Mouse (Mus musculus): Measurements from ENCODE around the gene Psma5. TPM values are rescaled to one million over a fixed set of nuclear protein-coding genes. Genes with fewer than 3 reads are reported as not detected.
"Not testable (repeated sequence)": the region's sequence is repeated elsewhere in the genome, so short reads cannot be mapped to it uniquely, and the experiment has no call there.

The Psma5 gene
- polyA plus RNA-seq, 1 experiment from 2014 or later, result 294 TPM

DNA sequence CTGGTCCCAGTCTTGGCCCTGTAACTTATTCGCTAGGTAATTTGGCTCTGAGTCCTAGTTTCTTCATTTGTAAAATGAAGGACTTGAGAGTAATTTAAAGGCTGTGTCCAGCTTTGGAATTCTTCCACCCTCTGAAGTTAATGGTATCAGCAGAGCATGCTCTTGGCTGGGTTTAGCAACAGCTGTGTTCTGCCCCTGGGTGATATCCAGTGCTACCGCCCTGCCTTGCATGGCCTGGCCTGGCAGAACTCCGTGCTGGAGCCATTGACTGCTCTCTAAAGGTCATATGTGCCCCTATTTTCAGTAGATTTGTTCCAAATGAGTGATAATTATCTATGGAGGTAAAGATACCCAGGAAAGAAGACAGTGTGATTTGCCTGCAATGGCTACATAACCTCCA, 36.1 kb upstream of the Psma5 start:
- no peak for ATAC-seq (ENCODE audit: insufficient number of reproducible peaks, insufficient read depth, low FRiP score, low read depth)

DNA sequence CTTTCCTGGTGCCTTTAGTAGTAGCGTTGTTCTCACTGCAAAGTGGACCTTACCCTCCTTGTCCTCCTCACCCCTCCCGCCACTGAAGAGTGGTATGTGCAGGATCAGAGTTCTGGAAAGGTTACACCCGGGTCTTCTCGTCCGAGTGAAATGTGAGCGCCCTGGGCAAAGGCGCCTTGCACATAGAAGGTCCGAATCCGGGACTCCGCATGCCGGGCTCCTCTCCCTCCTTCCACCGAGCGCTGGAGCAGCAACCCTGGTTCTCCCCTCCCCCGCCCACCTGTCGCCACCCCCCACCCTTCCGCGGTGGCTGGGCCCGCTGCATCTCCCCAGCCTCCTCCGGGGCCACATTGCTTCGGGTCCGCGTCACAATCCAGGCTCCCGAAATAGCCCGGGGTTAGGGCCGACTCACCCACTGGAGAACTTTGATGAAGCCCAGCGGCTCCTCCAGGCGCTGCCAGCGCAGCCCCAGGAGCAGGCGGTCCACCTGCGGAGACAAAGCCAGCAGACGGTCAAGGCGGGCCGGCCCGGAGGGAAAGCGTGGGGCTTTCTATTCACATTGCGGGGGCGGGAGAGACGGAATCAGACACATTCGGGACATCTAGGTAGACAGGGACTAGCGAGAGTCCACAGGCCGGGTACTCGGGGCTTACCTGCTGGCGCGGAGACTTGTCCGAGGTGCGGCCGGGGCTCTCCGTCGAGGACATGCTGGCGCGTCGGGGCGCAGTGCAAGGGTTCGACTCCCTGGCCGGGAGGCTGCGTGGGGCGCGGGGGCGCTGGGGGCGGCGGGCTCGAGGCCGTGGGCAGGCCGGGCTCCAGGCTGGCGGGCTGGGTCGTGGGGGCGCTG, 30.8 kb upstream of the Psma5 start:
- Histone ChIP-seq H3K4me3 (ENCODE audit: low read depth, low read length) (peak overlapping the region; percentile 42), H3K9ac (replicated peaks; ENCODE audit: low read depth, low read length) (peak overlapping the region; percentile 11; the same call in 1 of the 2 replicates), H3K4me1 (ENCODE audit: control insufficient read depth, insufficient read depth, low read length) (peaks cover 7% of the 10 kb centered on the region; the same call in 1 of the 2 replicates), H3K27me3 (ENCODE audit: control insufficient read depth, insufficient read depth, low read length) (peaks cover 10% of the 10 kb centered on the region), H3K9me3 (ENCODE audit: control insufficient read depth, low read depth, low read length) (no peaks in the 10 kb centered on the region), H3K4me2 (replicated peaks; ENCODE audit: low read depth, low read length) (peak overlapping the region; percentile 60), H3K27ac (ENCODE audit: low read length) (no peak overlapping the region), H3K36me3 (ENCODE audit: control insufficient read depth, insufficient read depth, low read length) (no peaks in the 10 kb centered on the region)
- no peak; the same call in 1 of the 2 replicates for ATAC-seq (ENCODE audit: insufficient number of reproducible peaks, insufficient read depth, low FRiP score, low read depth)
- 3% methylated on average over 61 of the region's 67 CpGs for WGBS

More for the DNA sequence above, 36.1 kb upstream of the Psma5 start:
- Histone ChIP-seq H3K4me3 (ENCODE audit: low read depth, low read length) (no peak overlapping the region), H3K36me3 (ENCODE audit: control insufficient read depth, insufficient read depth, low read length) (no peaks in the 10 kb centered on the region), H3K4me2 (replicated peaks; ENCODE audit: low read depth, low read length) (no peak overlapping the region), H3K9me3 (ENCODE audit: control insufficient read depth, low read depth, low read length) (no peaks in the 10 kb centered on the region), H3K4me1 (ENCODE audit: control insufficient read depth, insufficient read depth, low read length) (no peaks in the 10 kb centered on the region), H3K27me3 (ENCODE audit: control insufficient read depth, insufficient read depth, low read length) (peaks cover 6% of the 10 kb centered on the region), H3K27ac (ENCODE audit: low read length) (no peak overlapping the region), H3K9ac (replicated peaks; ENCODE audit: low read depth, low read length) (no peak overlapping the region)
- WGBS, result 76% methylated on average over 3 of the region's 3 CpGs

DNA sequence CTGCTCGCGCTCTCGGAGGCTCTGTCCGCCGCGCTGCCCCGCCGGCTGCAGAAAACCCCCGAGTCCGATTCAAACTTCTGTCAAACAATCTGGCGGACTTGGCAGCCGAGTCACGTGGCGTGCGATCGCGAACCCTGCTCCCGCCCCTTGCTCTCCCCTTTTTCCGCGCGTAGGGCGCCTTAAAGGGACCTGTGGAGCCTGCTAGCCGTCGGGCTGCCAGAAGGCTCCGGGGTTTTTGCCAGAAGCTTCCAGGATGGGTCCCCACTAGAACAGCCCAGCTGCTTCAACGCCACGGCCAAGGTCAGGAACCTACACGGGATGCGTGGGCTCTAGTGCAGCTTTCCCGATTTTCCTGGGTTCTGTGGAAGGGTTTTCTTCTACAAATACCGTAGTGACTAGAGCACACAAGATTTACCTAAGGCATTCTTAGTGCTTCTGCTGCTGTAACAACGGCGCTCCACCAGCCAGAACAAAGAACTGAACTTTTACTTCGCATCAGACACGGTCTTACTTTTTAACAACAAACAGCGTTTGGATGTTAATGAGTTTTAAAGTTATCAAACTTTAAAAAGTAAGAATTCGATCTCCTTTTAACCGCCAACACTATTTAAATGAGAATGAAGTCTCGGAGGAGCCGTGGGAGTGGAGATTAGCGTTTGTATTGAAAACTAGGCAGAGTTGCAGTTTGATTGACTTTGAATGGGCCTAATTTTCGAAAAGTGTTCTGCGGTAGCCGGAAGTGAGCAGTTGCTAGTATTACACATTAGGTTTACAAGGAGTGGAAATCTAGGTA, 30.0 kb upstream of the Psma5 start, which contains the start of gene Sypl2:
Sypl2 (minus strand) TSS at position 91 of the 793 bp plus-strand sequence.
- H3K4me3 ChIP-seq (ENCODE audit: low read depth, low read length), result peak within 1 kb of the TSS; percentile 42
- H3K27ac ChIP-seq (ENCODE audit: low read length), result no peak within 1 kb of the TSS
- no peaks in the 10 kb centered on the region for H3K36me3 ChIP-seq (ENCODE audit: control insufficient read depth, insufficient read depth, low read length)
- H3K4me1 ChIP-seq (ENCODE audit: control insufficient read depth, insufficient read depth, low read length), result peaks cover 7% of the 10 kb centered on the region; the same call in 1 of the 2 replicates
- 5% methylated on average over 44 of the region's 44 CpGs for WGBS
- no peak for ATAC-seq (ENCODE audit: insufficient number of reproducible peaks, insufficient read depth, low FRiP score, low read depth)
- peaks cover 10% of the 10 kb centered on the region for H3K27me3 ChIP-seq (ENCODE audit: control insufficient read depth, insufficient read depth, low read length)
- no peaks in the 10 kb centered on the region for H3K9me3 ChIP-seq (ENCODE audit: control insufficient read depth, low read depth, low read length)
- peak within 1 kb of the TSS; percentile 60 for H3K4me2 ChIP-seq (replicated peaks; ENCODE audit: low read depth, low read length)
- peak within 1 kb of the TSS; percentile 11; the same call in 1 of the 2 replicates for H3K9ac ChIP-seq (replicated peaks; ENCODE audit: low read depth, low read length)

DNA sequence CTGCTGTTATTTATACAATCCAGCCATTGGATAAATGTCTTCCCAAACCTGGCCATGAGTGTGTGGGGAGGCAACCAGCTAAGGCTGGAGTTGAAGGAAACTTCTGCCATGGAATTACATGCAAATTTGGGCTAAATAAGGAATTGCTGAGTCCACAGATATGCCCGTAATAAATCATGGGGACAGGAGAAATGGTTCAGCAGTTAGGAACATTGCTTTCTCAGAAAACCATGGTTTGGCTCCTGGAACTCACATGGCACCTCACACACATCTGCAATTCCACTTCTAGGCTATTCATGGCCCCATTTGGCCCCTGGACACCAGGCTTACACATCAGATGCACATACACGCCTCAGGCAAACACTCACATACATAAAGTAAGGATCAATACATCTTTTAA, 29.2 kb upstream of the Psma5 start:
- H3K9ac ChIP-seq (replicated peaks; ENCODE audit: low read depth, low read length), result no peak overlapping the region
- H3K36me3 ChIP-seq (ENCODE audit: control insufficient read depth, insufficient read depth, low read length), result no peaks in the 10 kb centered on the region
- H3K4me3 ChIP-seq (ENCODE audit: low read depth, low read length), result no peak overlapping the region
- H3K27ac ChIP-seq (ENCODE audit: low read length), result no peak overlapping the region
- WGBS, result 82% methylated on average over 2 of the region's 2 CpGs
- ATAC-seq (ENCODE audit: insufficient number of reproducible peaks, insufficient read depth, low FRiP score, low read depth), result no peak
- peaks cover 7% of the 10 kb centered on the region; the same call in 1 of the 2 replicates for H3K4me1 ChIP-seq (ENCODE audit: control insufficient read depth, insufficient read depth, low read length)
- H3K4me2 ChIP-seq (replicated peaks; ENCODE audit: low read depth, low read length), result no peak overlapping the region
- peaks cover 10% of the 10 kb centered on the region for H3K27me3 ChIP-seq (ENCODE audit: control insufficient read depth, insufficient read depth, low read length)
- H3K9me3 ChIP-seq (ENCODE audit: control insufficient read depth, low read depth, low read length), result no peaks in the 10 kb centered on the region

DNA sequence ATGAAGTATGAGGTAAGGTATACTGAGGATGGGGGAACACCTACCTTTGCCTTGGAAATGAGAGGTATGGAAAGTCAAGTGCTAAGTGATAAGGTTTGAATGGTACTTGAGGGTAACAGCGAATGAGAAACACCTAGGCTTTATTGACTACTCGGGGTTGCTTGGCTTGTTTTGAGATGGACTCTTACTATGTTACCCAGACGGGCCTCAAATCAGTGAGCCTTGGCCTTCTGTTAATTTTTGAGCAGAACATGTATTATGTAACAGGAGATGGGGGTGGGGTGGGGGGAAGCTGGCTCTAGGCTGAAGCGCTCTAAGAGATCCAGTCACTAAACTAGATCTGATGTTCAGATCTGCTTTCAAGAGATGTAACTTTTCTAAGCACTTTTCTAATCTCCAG, 25.1 kb upstream of the Psma5 start:
- 76% methylated on average over 4 of the region's 4 CpGs for WGBS
- H3K9ac ChIP-seq (replicated peaks; ENCODE audit: low read depth, low read length), result no peak overlapping the region

DNA sequence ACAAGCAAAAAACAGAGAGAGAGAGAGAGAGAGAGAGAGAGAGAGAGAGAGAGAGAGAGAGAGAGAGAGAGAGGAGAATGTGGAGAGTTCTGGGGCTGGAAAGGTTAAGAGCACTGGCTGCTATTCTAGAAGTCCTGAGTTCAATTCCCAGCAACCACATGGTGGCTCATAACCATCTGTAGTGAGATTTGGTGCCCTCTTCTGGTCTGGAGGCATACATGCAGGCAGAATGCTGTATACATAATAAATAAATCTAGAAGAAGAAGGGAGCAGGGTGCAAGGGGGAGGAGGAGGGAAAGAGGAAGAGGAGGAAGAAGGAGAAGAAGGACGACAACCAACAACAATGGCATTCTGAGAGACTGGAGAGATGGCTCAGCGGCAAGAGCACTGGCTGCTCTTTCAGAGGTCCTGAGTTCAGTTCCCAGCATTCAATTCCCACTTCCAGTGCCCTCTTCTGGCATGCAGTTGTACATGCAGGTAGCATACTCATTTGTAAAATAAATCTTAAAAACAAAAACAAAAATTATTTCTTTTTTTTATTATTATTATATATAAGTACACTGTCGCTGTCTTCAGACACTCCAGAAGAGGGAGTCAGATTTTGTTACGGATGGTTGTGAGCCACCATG, 19.1 kb upstream of the Psma5 start:
- not testable (repeated sequence) for H3K9me3 ChIP-seq (ENCODE audit: control insufficient read depth, low read depth, low read length); H3K36me3 ChIP-seq (ENCODE audit: control insufficient read depth, insufficient read depth, low read length); H3K4me1 ChIP-seq (ENCODE audit: control insufficient read depth, insufficient read depth, low read length); H3K9ac ChIP-seq (replicated peaks; ENCODE audit: low read depth, low read length); H3K4me2 ChIP-seq (replicated peaks; ENCODE audit: low read depth, low read length); H3K4me3 ChIP-seq (ENCODE audit: low read depth, low read length); ATAC-seq (ENCODE audit: insufficient number of reproducible peaks, insufficient read depth, low FRiP score, low read depth); H3K27ac ChIP-seq (ENCODE audit: low read length); H3K27me3 ChIP-seq (ENCODE audit: control insufficient read depth, insufficient read depth, low read length)
- 84% methylated on average over 4 of the region's 4 CpGs for WGBS

More for the DNA sequence above, 25.1 kb upstream of the Psma5 start:
- Histone ChIP-seq H3K9me3 (ENCODE audit: control insufficient read depth, low read depth, low read length) (no peaks in the 10 kb centered on the region), H3K36me3 (ENCODE audit: control insufficient read depth, insufficient read depth, low read length) (no peaks in the 10 kb centered on the region), H3K27ac (ENCODE audit: low read length) (no peak overlapping the region), H3K4me3 (ENCODE audit: low read depth, low read length) (no peak overlapping the region), H3K27me3 (ENCODE audit: control insufficient read depth, insufficient read depth, low read length) (no peaks in the 10 kb centered on the region; the same call in 1 of the 2 replicates), H3K4me1 (ENCODE audit: control insufficient read depth, insufficient read depth, low read length) (peaks cover under 1% of the 10 kb centered on the region; the same call in 1 of the 2 replicates), H3K4me2 (replicated peaks; ENCODE audit: low read depth, low read length) (no peak overlapping the region)
- ATAC-seq (ENCODE audit: insufficient number of reproducible peaks, insufficient read depth, low FRiP score, low read depth), result no peak

DNA sequence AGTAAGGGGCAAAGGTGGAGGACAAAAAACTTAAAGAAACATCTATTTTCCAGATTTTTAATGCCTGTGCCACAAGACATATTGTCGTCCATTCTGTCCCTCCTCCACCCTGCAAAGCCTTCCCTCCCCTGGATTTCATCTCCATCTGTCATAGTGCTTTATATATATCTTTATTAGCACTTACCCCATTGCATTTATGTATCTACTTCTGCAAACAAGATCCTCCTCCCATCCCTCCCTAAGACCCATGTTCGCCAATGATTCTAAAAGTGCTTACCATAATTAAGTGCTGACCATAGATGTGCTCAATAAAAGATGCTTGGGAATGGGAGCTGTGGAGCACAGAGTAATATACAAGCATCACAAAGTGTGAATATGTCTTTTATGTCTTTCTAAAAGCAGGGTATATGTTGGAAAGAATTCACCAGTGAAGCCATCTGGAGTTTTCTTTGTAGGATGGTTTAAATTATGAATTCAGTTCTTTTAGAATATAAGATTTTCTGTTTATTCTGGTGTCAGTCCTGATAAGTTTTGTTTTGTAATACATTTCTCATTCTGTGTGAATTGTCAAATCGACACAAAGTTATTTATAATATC, 15.4 kb upstream of the Psma5 start:
- H3K36me3 ChIP-seq (ENCODE audit: control insufficient read depth, insufficient read depth, low read length), result no peaks in the 10 kb centered on the region
- ATAC-seq (ENCODE audit: insufficient number of reproducible peaks, insufficient read depth, low FRiP score, low read depth), result no peak
- no peaks in the 10 kb centered on the region for H3K27me3 ChIP-seq (ENCODE audit: control insufficient read depth, insufficient read depth, low read length)
- no peak overlapping the region for H3K4me3 ChIP-seq (ENCODE audit: low read depth, low read length)
- no peak overlapping the region for H3K4me2 ChIP-seq (replicated peaks; ENCODE audit: low read depth, low read length)
- no peaks in the 10 kb centered on the region for H3K4me1 ChIP-seq (ENCODE audit: control insufficient read depth, insufficient read depth, low read length)
- no peaks in the 10 kb centered on the region for H3K9me3 ChIP-seq (ENCODE audit: control insufficient read depth, low read depth, low read length)
- H3K9ac ChIP-seq (replicated peaks; ENCODE audit: low read depth, low read length), result no peak overlapping the region
- H3K27ac ChIP-seq (ENCODE audit: low read length), result no peak overlapping the region
- 87% methylated on average over 3 of the region's 3 CpGs for WGBS

DNA sequence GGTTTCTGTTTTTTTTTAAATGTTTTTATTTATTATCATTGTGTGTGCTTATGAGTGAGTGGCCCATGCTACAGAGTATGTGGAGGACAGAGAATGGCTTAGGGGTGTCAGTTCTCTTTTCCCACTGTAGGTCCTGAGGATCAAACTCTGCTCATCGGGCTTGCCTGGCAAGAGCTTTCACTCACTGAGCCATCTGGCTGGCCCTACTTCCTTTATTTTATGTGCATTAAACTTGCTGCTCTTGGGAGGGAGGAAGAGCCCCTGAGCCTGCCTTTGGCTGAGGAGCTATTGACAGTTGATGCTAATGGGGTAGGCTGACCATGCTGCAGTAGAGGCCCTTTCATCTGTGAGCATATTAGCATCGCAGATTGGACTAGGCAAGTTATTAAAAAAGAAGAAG, 9.9 kb upstream of the Psma5 start:
- no peaks in the 10 kb centered on the region for H3K4me1 ChIP-seq (ENCODE audit: control insufficient read depth, insufficient read depth, low read length)
- no peak overlapping the region for H3K27ac ChIP-seq (ENCODE audit: low read length)
- no peaks in the 10 kb centered on the region for H3K36me3 ChIP-seq (ENCODE audit: control insufficient read depth, insufficient read depth, low read length)
- no peaks in the 10 kb centered on the region for H3K9me3 ChIP-seq (ENCODE audit: control insufficient read depth, low read depth, low read length)
- no peak for ATAC-seq (ENCODE audit: insufficient number of reproducible peaks, insufficient read depth, low FRiP score, low read depth)
- no peak overlapping the region for H3K9ac ChIP-seq (replicated peaks; ENCODE audit: low read depth, low read length)
- H3K4me2 ChIP-seq (replicated peaks; ENCODE audit: low read depth, low read length), result no peak overlapping the region
- WGBS, result 82% methylated on average over 2 of the region's 2 CpGs
- no peak overlapping the region for H3K4me3 ChIP-seq (ENCODE audit: low read depth, low read length)
- no peaks in the 10 kb centered on the region for H3K27me3 ChIP-seq (ENCODE audit: control insufficient read depth, insufficient read depth, low read length)

Data from stomach, embryonic 14.5 days (tissue).